Mouse (Mus musculus): ENCODE measurements around the gene Csf2rb2.

DNA sequence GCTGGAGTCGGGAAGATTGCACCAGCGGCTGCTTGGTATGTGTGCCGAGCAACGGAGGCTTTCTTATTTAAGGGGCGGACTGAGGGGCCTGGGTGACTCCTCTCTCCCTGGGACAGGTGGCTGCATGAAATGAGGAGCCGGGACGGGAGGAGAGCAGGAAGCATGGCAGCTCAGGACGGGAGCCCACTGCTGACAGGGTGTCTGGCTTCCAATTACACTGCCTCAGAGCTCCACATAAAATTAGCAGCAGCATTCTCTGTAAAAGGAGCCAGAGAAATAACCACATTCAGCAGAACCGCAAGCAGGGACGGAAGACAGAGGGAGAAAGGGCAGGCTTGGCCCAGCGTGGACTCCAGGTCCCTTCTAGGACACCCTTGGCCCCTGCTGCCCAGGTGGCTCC is 64.2 kb downstream of the Csf2rb2 start:
- TF ChIP-seq ZNF384 (IDR thresholded peaks at IDR 0.05; ENCODE audit: low read depth, low read length) (no peak), ZC3H11A (IDR thresholded peaks at IDR 0.05; ENCODE audit: borderline replicate concordance, low read depth, low read length) (no peak), CHD2 (IDR thresholded peaks at IDR 0.05; ENCODE audit: low read depth, low read length) (no peak), MAFK (IDR thresholded peaks at IDR 0.05; ENCODE audit: insufficient read depth, low read depth, low read length) (no peak)
